Mouse (Mus musculus) heart, adult 11 months (tissue): ENCODE results near the gene Slamf8.

ENCODE experiments used
- DNase-seq: peaks from one replicate; pipeline ENCODE4 v3.0.0; 2022

Slamf8 gene

GRCm38 (mm10) chr1:172590385-172590784, at the start of gene Slamf8:
TSS of gene Slamf8 (minus strand) at chr1:172590568.
- peak; percentile 97 for DNase-seq

GRCm38 (mm10) chr1:172638781-172639180, 48.4 kb upstream of the Slamf8 start:
- peak; percentile 89 for DNase-seq

DNA sequence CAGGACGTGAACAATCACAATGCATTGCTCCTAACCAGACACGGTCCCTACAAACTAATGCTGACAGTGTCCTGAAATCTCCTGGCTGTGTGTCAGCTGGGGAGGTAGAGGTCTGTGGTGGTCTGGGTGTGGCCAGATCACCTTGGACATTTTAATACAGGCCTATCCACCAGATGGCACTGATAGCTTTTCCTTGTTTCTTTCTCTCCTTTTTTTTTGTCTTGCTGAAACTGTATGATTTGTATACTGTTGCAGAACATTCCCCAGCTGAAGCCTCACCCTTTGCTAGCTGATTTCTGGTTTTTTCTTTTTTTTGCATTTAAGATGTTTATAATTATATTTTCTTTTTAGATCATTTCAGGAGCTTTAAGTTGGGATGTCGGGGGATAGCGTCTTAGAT, 47.4 kb upstream of the Slamf8 start:
- DNase-seq = peak; percentile 37

GRCm38 (mm10) chr1:172636266-172636665, 45.9 kb upstream of the Slamf8 start:
- DNase-seq = no peak

DNA sequence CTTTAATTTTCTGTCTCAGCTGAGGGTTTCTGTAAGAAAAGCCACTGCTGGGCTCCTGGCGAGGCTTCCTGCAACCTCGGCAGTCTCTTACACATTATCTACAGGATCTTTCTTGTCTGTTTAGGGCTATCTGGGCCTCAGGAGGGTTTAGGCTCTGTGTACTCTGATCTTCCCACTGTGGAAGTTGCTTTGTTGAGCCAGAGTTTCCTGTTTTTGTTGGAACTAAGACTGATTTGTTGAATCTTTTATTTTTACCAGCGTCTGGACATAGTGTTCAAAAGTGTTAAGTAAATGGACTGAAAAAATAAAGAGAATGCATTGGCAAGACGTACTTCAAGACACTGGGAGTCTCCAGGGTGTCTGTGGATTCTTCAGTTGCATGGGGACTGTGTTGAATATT, 44.9 kb upstream of the Slamf8 start:
- DNase-seq = peak; percentile 82

GRCm38 (mm10) chr1:172634136-172634535, 43.8 kb upstream of the Slamf8 start:
- peak; percentile 86 for DNase-seq

GRCm38 (mm10) chr1:172632451-172633326, 42.3 kb upstream of the Slamf8 start, which contains the start of gene Dusp23:
TSS of gene Dusp23 (minus strand) at chr1:172632962.
- DNase-seq = peak; percentile 100

DNA sequence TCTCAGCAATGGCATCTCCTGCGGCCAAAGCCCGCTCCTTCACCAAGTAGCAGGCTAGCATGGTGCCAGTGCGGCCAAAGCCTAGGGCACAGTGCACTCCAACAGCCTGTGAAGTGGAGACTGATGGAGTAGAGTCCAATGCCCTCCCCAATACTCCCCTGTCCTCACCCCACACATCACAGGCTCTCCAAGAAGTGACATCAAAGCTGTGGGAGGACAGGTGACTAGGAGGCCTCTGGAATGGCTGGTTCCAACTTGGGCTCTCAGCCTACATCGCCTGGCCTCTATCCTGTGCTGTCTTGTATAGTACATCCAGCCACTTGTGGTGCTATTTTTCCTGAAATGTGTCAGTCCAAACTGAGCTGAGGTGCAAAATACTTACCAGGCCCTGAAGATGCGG, 41.4 kb upstream of the Slamf8 start:
- no peak for DNase-seq

DNA sequence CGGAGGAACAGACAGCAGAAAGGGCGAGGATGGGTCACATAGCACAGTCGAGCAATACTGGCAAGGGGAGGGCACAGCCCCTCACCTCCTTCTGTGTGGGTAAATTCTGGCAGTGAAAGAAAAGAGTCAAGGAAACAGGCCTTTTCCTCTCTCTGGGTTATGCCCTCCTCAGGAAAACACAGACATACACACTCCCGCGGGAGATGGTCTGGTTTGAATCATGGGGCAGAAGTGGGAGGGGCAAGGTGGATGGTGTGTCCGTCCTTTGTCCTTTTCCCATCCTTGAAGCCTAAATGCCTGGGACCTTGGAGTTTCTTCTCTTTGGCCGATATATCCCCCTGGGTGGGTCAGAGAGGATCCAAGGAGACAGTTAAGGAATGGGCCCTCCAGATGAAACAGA, 39.5 kb upstream of the Slamf8 start:
- peak; percentile 50 for DNase-seq

DNA sequence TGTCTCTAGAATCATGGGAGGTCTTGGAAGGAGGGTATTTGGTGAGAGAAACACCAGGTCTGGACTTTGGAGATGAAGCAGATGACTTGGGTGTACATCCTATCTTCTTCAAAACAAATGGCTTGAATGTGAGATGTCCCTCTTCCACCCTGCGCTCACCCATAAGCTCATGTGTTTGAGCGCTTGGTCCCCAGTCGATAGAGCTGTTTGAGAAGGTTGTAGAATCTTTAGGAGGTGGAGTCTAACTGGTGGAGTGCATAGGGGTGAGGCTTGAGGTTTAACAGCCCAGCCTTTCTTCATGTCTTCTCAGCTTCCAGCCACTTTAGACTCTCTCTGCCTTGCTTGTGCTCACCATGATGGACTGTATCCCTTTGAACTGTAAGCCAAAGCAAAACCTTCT, 35.9 kb upstream of the Slamf8 start:
- DNase-seq = peak; percentile 75

DNA sequence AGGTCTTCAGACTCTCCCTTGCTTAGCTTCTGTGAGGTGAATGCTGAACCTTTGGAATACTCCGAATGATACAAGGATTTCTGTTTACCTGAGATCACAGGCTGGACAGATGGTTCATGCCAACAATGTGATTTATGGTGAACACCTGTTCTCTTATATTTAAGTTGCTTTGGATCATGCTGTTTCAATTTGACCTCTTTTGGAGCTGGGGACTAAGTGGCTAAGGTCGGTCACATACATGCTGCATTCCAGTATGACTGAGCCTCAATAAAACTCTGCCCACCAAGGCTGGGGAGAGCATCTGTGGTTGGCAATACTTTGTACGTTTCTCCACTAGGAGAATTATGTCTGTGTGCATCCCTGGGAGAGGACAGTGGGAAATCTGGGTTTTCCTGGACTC, 33.7 kb upstream of the Slamf8 start:
- peak; percentile 60 for DNase-seq

DNA sequence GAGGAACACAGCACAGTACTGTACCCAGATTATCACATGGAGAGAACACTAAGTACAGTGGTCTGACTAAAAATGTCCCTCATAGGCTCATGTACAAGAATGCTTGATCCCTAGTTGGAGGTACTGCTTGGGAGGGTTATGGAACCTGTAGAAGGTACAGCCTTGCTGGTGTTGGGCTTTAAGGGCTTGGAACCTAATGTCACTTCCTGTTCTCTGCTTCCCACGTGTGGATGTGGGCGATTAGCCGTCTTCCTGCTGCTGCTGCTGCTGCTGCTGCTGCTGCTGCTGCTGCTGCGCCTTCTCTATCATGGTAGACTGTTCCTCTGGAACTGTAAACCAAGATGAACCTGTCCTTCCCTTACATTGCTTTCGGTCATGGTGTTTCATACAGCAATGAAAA, 33.2 kb upstream of the Slamf8 start:
- DNase-seq = peak; percentile 61

GRCm38 (mm10) chr1:172619235-172619634, 28.9 kb upstream of the Slamf8 start:
- DNase-seq = peak; percentile 95

DNA sequence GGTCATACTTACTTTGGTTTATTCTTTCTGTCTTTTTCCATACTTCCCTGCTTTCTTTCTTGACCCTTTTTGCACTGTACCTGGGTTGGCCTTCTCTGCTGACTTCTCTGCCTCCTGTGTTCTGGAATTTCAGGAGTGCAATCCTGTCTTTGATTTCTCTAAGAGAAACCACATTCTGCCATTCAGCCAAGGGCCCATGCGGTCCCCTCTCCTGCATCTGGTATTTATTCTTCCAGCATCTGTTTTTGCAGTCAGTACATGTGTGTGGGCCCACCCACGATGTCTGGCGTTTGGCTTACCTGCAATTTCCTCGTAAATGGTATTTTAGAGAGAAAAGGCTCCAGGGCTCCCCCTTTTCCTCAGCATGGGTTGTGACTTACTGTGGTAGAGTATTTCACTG, 27.8 kb upstream of the Slamf8 start:
- peak; percentile 69 for DNase-seq

GRCm38 (mm10) chr1:172617365-172618076, 27.2 kb upstream of the Slamf8 start:
- DNase-seq = peak; percentile 81

DNA sequence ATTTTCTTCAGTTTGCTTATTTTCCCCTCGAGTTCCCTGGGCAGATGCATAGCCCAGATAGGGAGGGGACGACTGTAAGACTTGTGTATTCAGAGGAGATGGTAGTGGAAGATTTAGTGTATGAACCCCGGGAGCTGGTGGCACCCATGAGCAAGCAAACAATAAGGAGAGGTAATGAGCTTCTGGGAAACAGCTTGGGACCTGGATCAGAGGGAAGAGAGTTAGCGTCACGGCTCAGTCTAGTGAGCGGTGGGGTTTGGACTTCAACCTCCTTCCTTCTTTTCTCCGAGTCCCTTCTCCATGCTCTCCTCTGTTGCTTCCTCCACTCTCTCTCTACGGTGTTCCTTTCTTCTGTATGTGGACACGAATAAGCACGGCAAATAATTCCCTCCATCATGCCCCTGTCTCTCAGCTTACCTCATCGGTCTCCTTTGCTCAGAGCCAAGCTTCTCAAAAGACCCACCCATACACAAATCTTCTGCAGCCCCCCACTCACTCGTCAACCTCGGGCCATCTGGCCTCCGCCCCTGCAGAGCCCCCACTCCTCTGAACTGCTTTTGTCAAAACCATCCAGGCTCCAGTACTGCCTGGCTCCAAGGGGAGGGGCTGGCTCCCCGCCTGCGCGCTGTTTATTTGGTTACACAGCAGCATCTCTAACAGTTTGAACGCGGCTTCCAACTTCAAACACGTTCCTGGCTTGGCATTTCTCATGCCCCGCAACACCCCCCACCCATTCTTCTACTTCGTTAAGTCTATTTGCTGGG, 26.4 kb upstream of the Slamf8 start:
- DNase-seq = peak; percentile 64

- peak; percentile 78 for DNase-seq
These were observed 25.0 kb upstream of the Slamf8 start for GRCm38 (mm10) chr1:172615412-172615811.

DNA sequence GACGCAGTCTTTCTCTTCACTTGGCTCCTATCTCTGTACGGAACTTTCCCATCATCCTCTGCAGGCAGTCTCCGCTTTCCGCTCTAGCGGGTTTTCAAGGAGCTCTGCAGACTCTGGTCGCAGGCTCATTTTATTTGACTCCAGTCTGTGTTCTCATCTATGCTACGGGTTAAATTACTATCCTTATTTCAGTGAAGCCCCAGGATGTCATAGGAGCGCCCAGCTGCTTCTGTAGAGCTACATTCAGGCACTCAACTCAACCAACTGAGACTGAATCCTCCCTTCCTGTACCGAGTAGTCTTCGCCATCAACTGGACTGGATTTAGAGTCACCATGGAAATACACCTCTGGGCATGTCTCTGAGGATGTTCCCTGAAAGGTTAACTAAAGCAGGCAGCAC, 24.3 kb upstream of the Slamf8 start:
- DNase-seq = peak; percentile 74

GRCm38 (mm10) chr1:172612745-172613144, 22.4 kb upstream of the Slamf8 start:
- peak; percentile 69 for DNase-seq

DNA sequence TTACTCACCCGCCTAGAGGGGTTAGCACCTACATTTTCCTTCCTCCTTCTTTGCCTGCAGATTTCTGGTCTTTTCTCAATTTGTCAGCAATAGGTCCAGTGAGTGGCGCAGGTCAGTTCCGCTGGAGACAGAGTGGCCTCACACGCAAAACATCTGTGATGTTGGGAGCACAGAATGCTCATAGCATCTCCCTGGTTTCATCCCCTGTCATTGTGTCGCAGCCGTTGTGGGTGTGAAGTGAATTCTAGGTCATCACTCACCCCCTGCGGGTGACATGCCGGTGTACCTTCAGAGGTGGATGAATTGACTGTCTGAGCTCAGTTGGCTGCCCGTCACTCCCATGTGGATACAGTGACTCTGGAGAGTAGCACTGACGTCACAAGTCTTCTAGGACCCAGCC, 20.9 kb upstream of the Slamf8 start:
- DNase-seq = peak; percentile 80

DNA sequence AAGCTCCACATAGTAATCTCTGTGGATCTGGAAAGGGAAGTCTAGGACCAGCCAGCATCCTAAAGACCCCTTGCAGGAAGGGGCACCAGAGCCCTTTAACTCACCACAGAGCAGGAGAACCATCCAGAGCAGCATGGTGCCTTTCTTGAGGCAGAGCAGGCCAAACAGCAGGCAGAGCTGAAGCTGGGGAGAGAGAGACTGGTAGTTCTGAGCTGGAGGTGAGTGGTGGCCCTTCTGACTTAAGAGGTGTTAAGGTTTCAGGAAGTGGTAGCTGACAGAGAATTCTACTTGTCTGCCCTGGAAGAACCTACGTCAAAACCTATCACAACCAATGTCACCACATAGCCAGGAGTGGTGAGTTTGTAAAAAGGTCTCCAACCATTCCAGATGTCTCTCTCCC, 12.0 kb upstream of the Slamf8 start, which contains the start of gene Fcrl6:
Fcrl6 (minus strand) TSS at position 226 of the 400 bp plus-strand sequence.
- DNase-seq = peak; percentile 39

- peak; percentile 87 for DNase-seq
These were observed 4.1 kb upstream of the Slamf8 start for GRCm38 (mm10) chr1:172594495-172594894.

- DNase-seq = peak; percentile 71
These were observed 3.6 kb upstream of the Slamf8 start for GRCm38 (mm10) chr1:172593956-172594355.
